Mouse (Mus musculus): Measurements from ENCODE around the gene Polr3g. TPM values are rescaled to one million over a fixed set of nuclear protein-coding genes. Genes with fewer than 3 reads are reported as not detected.
A peak's percentile ranks its signal among the peaks of the same experiment; 100 is the strongest.
"Not testable (repeated sequence)": the region's sequence is repeated elsewhere in the genome, so short reads cannot be mapped to it uniquely, and the experiment has no call there.

Gene Polr3g
- polyA plus RNA-seq, 1 experiment from 2014 or later: 17.6 TPM

DNA sequence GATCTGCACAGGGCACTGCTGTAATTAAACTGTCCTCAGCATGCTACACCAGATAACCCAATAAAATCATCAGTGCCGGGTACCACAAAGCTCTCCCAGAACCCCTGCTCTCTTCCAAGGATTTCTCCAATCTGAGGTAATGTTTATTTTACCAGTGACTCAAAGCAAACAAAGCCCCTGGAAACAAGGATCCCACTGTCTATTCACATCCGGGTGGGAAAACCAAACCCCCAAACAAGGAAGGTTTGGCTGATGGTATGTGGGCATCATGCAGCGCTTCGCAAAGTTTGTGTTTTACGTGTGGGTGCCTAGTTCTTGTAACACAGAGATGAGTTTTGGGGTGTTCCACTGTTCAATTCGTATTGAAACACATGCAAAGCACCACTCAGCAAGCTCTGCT lies 69.9 kb downstream of the Polr3g start:
- H3K4me1 ChIP-seq (ENCODE audit: control insufficient read depth, insufficient read depth, low read length): no peaks in the 10 kb centered on the region; the same call in 1 of the 2 replicates
- no peak overlapping the region for H3K4me2 ChIP-seq (ENCODE audit: low read depth, low read length)
- WGBS: 32% methylated on average over 6 of the region's 6 CpGs
- H3K36me3 ChIP-seq (replicated peaks; ENCODE audit: control insufficient read depth, insufficient read depth, low read depth, low read length): no peaks in the 10 kb centered on the region
- ATAC-seq (replicated peaks; ENCODE audit: insufficient number of reproducible peaks, low FRiP score, low TSS enrichment, low read depth) (no peak), DNase-seq (ENCODE audit: low spot score) (peak; percentile 34)
- no peak overlapping the region for H3K4me3 ChIP-seq (ENCODE audit: low read depth, low read length)
- H3K27ac ChIP-seq (replicated peaks; ENCODE audit: low read depth, low read length): peak overlapping the region; percentile 20; the same call in 1 of the 2 replicates
- H3K27me3 ChIP-seq (ENCODE audit: control insufficient read depth, insufficient read depth, low read length): no peaks in the 10 kb centered on the region
- no peak overlapping the region for H3K9ac ChIP-seq (replicated peaks; ENCODE audit: low read length)
- H3K9me3 ChIP-seq (replicated peaks; ENCODE audit: control insufficient read depth, low read length): no peaks in the 10 kb centered on the region

DNA sequence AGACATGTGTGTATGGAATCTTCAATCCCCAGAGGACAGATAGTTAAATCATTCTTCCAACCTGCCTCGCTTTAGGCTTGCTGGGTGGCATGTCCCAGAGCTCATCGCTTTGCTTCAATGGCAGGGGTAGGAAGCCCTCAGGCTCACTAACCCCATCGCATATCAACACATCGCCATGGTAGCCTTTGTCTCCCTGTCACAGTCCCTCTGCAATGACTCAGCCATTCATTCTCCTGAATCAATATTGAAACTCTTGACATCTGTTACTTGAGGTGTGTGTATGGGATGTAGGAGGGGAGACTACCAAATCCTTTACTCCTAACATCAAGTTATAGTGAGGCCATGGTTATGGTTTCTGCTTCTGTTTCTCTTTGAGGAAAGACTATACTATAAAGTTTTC lies 71.2 kb downstream of the Polr3g start:
- H3K4me3 ChIP-seq (ENCODE audit: low read depth, low read length): no peak overlapping the region
- H3K4me1 ChIP-seq (ENCODE audit: control insufficient read depth, insufficient read depth, low read length): no peaks in the 10 kb centered on the region; the same call in 1 of the 2 replicates
- 15% methylated on average over 4 of the region's 4 CpGs for WGBS
- H3K36me3 ChIP-seq (replicated peaks; ENCODE audit: control insufficient read depth, insufficient read depth, low read depth, low read length): no peaks in the 10 kb centered on the region
- no peak for DNase-seq (ENCODE audit: low spot score)
- H3K27ac ChIP-seq (replicated peaks; ENCODE audit: low read depth, low read length): no peak overlapping the region
- peak; percentile 42; the same call in 1 of the 2 replicates for ATAC-seq (replicated peaks; ENCODE audit: insufficient number of reproducible peaks, low FRiP score, low TSS enrichment, low read depth)
- H3K9me3 ChIP-seq (replicated peaks; ENCODE audit: control insufficient read depth, low read length): no peaks in the 10 kb centered on the region
- H3K4me2 ChIP-seq (ENCODE audit: low read depth, low read length): no peak overlapping the region
- no peak overlapping the region for H3K9ac ChIP-seq (replicated peaks; ENCODE audit: low read length)
- no peaks in the 10 kb centered on the region for H3K27me3 ChIP-seq (ENCODE audit: control insufficient read depth, insufficient read depth, low read length)

DNA sequence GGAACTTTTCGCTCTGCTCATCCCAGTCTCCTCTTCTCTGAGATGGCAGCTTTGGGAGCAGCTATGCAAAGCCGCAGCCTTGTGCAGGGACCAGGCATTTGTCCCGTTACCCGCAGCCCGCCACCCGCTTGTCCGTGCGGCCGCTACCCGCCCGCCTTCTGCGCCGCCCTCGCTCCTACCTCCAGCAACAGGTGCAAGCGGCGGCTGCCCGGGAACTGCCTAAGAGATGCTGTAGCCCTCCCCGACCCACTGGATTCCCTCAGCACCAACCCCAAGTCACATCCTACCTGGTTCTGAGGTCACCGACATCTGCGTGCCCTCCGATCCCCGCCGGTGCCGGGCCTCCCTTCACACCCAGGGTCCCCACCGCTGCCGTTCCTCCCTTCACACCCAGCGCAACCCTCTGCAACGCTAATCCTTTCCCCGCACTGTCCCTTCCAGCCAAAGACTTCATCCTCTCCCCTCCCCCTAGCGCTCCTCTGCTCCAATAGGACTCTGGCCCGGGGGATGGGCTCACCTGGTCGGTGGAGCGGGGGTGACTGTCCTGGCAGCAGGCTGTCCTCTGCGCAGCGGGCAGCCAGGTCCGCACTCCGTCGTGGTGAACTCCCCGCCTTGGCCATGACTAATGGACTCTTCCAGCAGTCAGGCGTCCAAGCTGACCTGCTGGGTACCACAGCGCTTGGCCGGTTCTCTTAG lies 77.9 kb downstream of the Polr3g start, which contains the start of gene Adgrv1:
Adgrv1 (minus strand) TSS at position 435 of the 696 bp plus-strand sequence.
- peak within 1 kb of the TSS; percentile 45 for H3K4me3 ChIP-seq (ENCODE audit: low read depth, low read length)
- no peaks in the 10 kb centered on the region for H3K27me3 ChIP-seq (ENCODE audit: control insufficient read depth, insufficient read depth, low read length)
- no peaks in the 10 kb centered on the region for H3K9me3 ChIP-seq (replicated peaks; ENCODE audit: control insufficient read depth, low read length)
- peak within 1 kb of the TSS; percentile 75 for H3K4me2 ChIP-seq (ENCODE audit: low read depth, low read length)
- DNase-seq (ENCODE audit: low spot score) (peak; percentile 90), ATAC-seq (replicated peaks; ENCODE audit: insufficient number of reproducible peaks, low FRiP score, low TSS enrichment, low read depth) (peak; percentile 99)
- H3K36me3 ChIP-seq (replicated peaks; ENCODE audit: control insufficient read depth, insufficient read depth, low read depth, low read length): no peaks in the 10 kb centered on the region
- H3K27ac ChIP-seq (replicated peaks; ENCODE audit: low read depth, low read length): no peak within 1 kb of the TSS
- H3K4me1 ChIP-seq (ENCODE audit: control insufficient read depth, insufficient read depth, low read length): no peaks in the 10 kb centered on the region
- WGBS: 1% methylated on average over 42 of the region's 42 CpGs
- H3K9ac ChIP-seq (replicated peaks; ENCODE audit: low read length): peak within 1 kb of the TSS; percentile 44

DNA sequence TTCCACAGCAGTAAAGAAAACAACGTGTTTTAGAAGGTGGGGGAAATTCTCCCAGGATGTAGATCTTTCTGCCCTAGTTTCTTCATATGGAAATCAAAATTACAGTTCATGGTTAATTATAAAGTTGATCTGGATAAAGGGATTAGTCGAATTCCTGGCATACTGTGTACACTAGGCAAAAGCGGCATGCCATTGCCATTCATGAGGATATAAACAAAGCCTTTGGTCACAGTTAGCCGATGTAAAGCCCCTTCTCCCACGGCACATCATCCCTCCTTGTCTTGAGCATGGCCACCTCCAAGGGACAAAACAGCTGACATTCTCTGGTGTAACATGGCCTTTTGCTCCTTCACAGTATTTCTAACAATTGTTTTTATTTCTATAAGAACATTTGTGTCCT lies 80.2 kb downstream of the Polr3g start:
- no peak overlapping the region for H3K27ac ChIP-seq (replicated peaks; ENCODE audit: low read depth, low read length)
- no peak overlapping the region for H3K9ac ChIP-seq (replicated peaks; ENCODE audit: low read length)
- H3K36me3 ChIP-seq (replicated peaks; ENCODE audit: control insufficient read depth, insufficient read depth, low read depth, low read length): no peaks in the 10 kb centered on the region
- no peaks in the 10 kb centered on the region for H3K27me3 ChIP-seq (ENCODE audit: control insufficient read depth, insufficient read depth, low read length)
- no peak for ATAC-seq (replicated peaks; ENCODE audit: insufficient number of reproducible peaks, low FRiP score, low TSS enrichment, low read depth)
- no peak overlapping the region for H3K4me2 ChIP-seq (ENCODE audit: low read depth, low read length)
- no peak overlapping the region for H3K4me3 ChIP-seq (ENCODE audit: low read depth, low read length)
- no peaks in the 10 kb centered on the region for H3K4me1 ChIP-seq (ENCODE audit: control insufficient read depth, insufficient read depth, low read length)
- no peaks in the 10 kb centered on the region for H3K9me3 ChIP-seq (replicated peaks; ENCODE audit: control insufficient read depth, low read length)
- 30% methylated on average over 5 of the region's 5 CpGs for WGBS
- DNase-seq (ENCODE audit: low spot score): peak; percentile 8

DNA sequence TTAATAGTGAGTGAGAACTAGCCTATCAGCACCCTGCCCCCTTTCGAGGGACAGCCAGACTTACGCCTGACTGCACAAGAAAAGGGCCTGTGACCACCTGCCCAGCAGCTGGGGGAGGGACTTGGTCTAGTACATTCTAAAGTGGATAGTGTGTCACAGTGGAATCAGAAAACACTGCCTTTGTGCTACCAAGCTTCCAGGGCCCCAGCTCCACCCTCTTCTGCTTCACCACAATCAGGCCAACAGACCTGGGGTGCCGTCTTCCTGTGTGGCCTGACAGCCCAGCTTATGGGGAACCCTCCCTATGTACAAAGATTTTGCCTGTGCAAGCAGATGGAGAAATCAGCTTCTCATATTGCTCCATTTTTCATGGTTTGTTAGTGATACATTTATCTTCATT lies 81.4 kb downstream of the Polr3g start:
- Histone ChIP-seq H3K4me2 (ENCODE audit: low read depth, low read length) (no peak overlapping the region), H3K27ac (replicated peaks; ENCODE audit: low read depth, low read length) (no peak overlapping the region)
- peak; percentile 42 for ATAC-seq (replicated peaks; ENCODE audit: insufficient number of reproducible peaks, low FRiP score, low TSS enrichment, low read depth)

DNA sequence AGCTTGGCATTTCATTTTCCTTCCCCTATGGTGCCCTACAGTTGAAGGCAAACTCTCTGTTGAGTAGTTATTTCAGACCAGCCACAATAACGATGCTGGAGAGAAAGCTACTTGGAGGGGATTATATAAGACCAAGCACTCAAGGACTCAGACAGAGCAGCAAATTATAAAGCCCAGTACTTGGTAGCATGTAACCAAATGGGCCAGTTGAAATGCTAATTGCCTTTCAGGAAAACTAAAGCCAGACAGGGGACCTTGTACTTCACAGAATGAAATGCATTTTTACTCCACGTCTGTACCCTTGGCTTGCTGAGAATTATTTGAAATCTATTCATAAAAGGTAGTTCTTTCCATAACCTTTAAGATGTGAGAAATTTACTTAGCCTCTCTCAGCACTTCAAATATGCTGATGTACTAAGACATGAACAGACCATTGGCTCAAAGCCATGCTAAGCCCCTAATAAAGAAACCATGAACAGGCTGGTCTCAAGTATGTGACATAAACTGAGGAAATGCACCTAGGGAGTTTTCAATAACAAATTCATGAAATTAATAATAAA lies 82.1 kb downstream of the Polr3g start:
- Histone ChIP-seq H3K9me3 (replicated peaks; ENCODE audit: control insufficient read depth, low read length) (no peaks in the 10 kb centered on the region), H3K4me2 (ENCODE audit: low read depth, low read length) (no peak overlapping the region), H3K4me3 (ENCODE audit: low read depth, low read length) (no peak overlapping the region), H3K9ac (replicated peaks; ENCODE audit: low read length) (no peak overlapping the region), H3K4me1 (ENCODE audit: control insufficient read depth, insufficient read depth, low read length) (no peaks in the 10 kb centered on the region), H3K27ac (replicated peaks; ENCODE audit: low read depth, low read length) (no peak overlapping the region), H3K36me3 (replicated peaks; ENCODE audit: control insufficient read depth, insufficient read depth, low read depth, low read length) (no peaks in the 10 kb centered on the region), H3K27me3 (ENCODE audit: control insufficient read depth, insufficient read depth, low read length) (no peaks in the 10 kb centered on the region)
- WGBS: 39% methylated on average over 2 of the region's 2 CpGs
- ATAC-seq (replicated peaks; ENCODE audit: insufficient number of reproducible peaks, low FRiP score, low TSS enrichment, low read depth) (no peak), DNase-seq (ENCODE audit: low spot score) (peak; percentile 11)

More for the DNA sequence above, 81.4 kb downstream of the Polr3g start:
- peak; percentile 30 for DNase-seq (ENCODE audit: low spot score)
- no peaks in the 10 kb centered on the region for H3K9me3 ChIP-seq (replicated peaks; ENCODE audit: control insufficient read depth, low read length)
- H3K4me3 ChIP-seq (ENCODE audit: low read depth, low read length): no peak overlapping the region
- H3K27me3 ChIP-seq (ENCODE audit: control insufficient read depth, insufficient read depth, low read length): no peaks in the 10 kb centered on the region
- WGBS: 38% methylated on average over 3 of the region's 3 CpGs
- H3K36me3 ChIP-seq (replicated peaks; ENCODE audit: control insufficient read depth, insufficient read depth, low read depth, low read length): no peaks in the 10 kb centered on the region
- no peaks in the 10 kb centered on the region for H3K4me1 ChIP-seq (ENCODE audit: control insufficient read depth, insufficient read depth, low read length)
- H3K9ac ChIP-seq (replicated peaks; ENCODE audit: low read length): no peak overlapping the region

DNA sequence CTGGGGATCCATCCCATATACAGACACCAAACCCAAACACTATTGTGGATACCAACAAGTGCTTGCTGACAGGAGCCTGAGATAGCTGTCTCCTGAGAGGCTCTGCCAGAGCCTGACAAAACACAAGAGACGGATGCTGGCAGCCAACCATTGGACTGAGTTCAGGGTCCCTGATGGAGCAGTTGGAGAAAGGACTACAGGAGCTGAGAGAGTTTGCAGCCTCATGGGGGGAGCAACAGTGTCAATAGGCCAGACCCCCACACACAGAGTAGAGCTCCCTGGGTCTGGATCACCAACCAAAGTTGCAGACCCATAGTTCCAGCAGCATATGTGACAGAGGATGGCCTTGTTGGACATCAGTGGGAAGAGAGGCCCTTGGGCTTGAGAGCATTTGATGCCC lies 83.0 kb downstream of the Polr3g start:
- not testable (repeated sequence) for H3K36me3 ChIP-seq (replicated peaks; ENCODE audit: control insufficient read depth, insufficient read depth, low read depth, low read length); H3K9ac ChIP-seq (replicated peaks; ENCODE audit: low read length); ATAC-seq (replicated peaks; ENCODE audit: insufficient number of reproducible peaks, low FRiP score, low TSS enrichment, low read depth); H3K4me2 ChIP-seq (ENCODE audit: low read depth, low read length); H3K4me3 ChIP-seq (ENCODE audit: low read depth, low read length); H3K27ac ChIP-seq (replicated peaks; ENCODE audit: low read depth, low read length); DNase-seq (ENCODE audit: low spot score); H3K4me1 ChIP-seq (ENCODE audit: control insufficient read depth, insufficient read depth, low read length); H3K9me3 ChIP-seq (replicated peaks; ENCODE audit: control insufficient read depth, low read length); H3K27me3 ChIP-seq (ENCODE audit: control insufficient read depth, insufficient read depth, low read length)
- 68% methylated on average over 1 of the region's 1 CpGs for WGBS
